Mouse (Mus musculus): ENCODE results near the gene Ticam1. TPM values are rescaled to one million over a fixed set of nuclear protein-coding genes. Genes with fewer than 3 reads are reported as not detected.

Ticam1 gene
- polyA plus RNA-seq, 1 experiment from 2014 or later = 2.2 TPM

DNA sequence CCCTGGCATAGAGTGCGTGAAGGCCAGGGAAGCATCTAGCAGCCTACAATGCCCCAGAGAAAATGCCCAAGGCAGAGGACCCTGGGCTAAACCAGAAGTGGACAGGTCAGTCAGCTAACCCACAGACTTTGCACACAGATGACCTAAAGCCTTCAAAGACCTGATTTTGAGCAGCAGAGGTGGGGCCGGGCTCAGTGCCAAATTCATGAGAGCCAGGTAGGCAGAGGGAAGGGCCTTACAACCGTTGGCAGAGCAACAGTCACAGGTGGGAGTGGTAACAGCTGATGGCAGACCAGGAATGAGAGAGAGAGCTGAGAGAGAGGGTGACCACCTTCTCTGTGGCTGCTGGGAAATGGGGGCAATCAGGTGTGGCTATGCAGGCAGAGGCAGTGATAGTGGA is 3.9 kb downstream of the Ticam1 start:
- no peak overlapping the region for H3K9ac ChIP-seq (ENCODE audit: low read length)
- 79% methylated on average over 3 of the region's 3 CpGs for WGBS
- H3K9me3 ChIP-seq (replicated peaks; ENCODE audit: control insufficient read depth, low read length) = no peaks in the 10 kb centered on the region
- H3K36me3 ChIP-seq (ENCODE audit: control insufficient read depth, insufficient read depth, low read length) = no peaks in the 10 kb centered on the region
- no peak for ATAC-seq
- H3K27ac ChIP-seq (ENCODE audit: low read depth, low read length) = no peak overlapping the region
- H3K4me1 ChIP-seq (ENCODE audit: control insufficient read depth, insufficient read depth, low read length) = no peaks in the 10 kb centered on the region; the same call in 1 of the 2 replicates
- no peaks in the 10 kb centered on the region for H3K27me3 ChIP-seq (replicated peaks; ENCODE audit: control insufficient read depth, insufficient read depth, low read length)
- no peak for DNase-seq (ENCODE audit: low spot score)
- no peak overlapping the region for H3K4me2 ChIP-seq (ENCODE audit: low read length)
- no peak overlapping the region for H3K4me3 ChIP-seq (ENCODE audit: low read depth, low read length)

DNA sequence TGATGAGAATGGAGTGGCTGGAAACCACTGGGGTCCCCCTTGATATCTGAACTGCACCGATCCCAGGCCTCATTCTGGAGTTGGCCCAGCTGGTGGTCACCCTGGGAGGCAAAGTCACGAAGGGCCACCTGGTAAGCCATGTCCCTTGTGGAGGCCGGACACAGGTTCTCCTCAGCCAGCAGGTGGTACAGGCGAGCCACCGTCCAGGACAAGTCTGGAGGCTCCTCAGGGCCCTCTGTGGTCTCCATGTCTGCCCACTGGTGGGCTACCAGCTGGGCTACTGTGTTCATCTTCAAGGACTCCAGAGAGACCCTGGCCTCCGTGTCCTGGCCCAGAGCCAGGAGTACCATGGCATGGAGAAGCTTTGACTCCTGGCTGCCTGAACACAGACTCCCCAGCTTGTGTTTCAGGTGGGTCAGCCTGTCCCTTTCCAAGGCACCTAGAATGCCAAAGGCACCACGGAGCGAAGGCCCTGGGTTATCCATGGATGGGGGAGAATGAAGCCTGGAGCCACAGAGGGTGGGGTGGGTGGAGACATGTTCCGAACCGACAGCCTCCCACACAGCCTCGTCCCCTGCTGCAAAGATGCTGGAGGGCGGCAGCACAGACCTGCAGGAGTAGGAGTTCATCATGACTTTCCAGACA is 4.9 kb downstream of the Ticam1 start:
- H3K4me3 ChIP-seq (ENCODE audit: low read depth, low read length) = no peak overlapping the region

DNA sequence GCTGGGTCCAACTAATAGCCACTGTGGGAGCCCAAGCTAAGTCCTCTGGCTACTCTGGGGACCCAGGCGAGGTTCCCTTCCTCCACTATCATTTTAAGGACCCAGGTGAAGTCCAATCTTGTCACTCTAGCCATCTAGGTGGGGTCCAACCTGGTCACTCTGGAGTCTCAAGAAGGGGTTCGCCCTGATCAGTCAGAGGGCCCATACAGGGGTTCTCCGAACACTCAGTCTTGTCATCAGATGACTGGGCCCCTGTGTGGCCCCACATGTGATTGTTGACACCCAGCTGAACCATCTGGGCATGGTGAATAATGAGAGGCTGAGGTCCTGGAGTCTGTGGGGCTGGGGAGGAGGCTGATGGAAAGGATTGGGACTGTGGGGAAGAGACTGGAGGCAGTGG is 6.8 kb downstream of the Ticam1 start:
- H3K36me3 ChIP-seq (ENCODE audit: control insufficient read depth, insufficient read depth, low read length) = peaks cover 7% of the 10 kb centered on the region; the same call in 1 of the 2 replicates
- ATAC-seq = peak; percentile 14; the same call in 1 of the 2 replicates
- H3K27ac ChIP-seq (ENCODE audit: low read depth, low read length) = no peak overlapping the region
- H3K4me2 ChIP-seq (ENCODE audit: low read length) = peak overlapping the region; percentile 42
- H3K27me3 ChIP-seq (replicated peaks; ENCODE audit: control insufficient read depth, insufficient read depth, low read length) = no peaks in the 10 kb centered on the region
- no peaks in the 10 kb centered on the region for H3K4me1 ChIP-seq (ENCODE audit: control insufficient read depth, insufficient read depth, low read length)
- DNase-seq (ENCODE audit: low spot score) = no peak
- no peaks in the 10 kb centered on the region for H3K9me3 ChIP-seq (replicated peaks; ENCODE audit: control insufficient read depth, low read length)
- WGBS = 74% methylated on average over 3 of the region's 3 CpGs
- peak overlapping the region; percentile 21; the same call in 1 of the 2 replicates for H3K4me3 ChIP-seq (ENCODE audit: low read depth, low read length)
- peak overlapping the region; percentile 5; the same call in 1 of the 2 replicates for H3K9ac ChIP-seq (ENCODE audit: low read length)

More for the DNA sequence above, 4.9 kb downstream of the Ticam1 start:
- WGBS = 89% methylated on average over 12 of the region's 12 CpGs
- Histone ChIP-seq H3K4me2 (ENCODE audit: low read length) (no peak overlapping the region), H3K27me3 (replicated peaks; ENCODE audit: control insufficient read depth, insufficient read depth, low read length) (no peaks in the 10 kb centered on the region), H3K27ac (ENCODE audit: low read depth, low read length) (no peak overlapping the region), H3K9me3 (replicated peaks; ENCODE audit: control insufficient read depth, low read length) (no peaks in the 10 kb centered on the region), H3K4me1 (ENCODE audit: control insufficient read depth, insufficient read depth, low read length) (no peaks in the 10 kb centered on the region), H3K36me3 (ENCODE audit: control insufficient read depth, insufficient read depth, low read length) (no peaks in the 10 kb centered on the region), H3K9ac (ENCODE audit: low read length) (no peak overlapping the region)
- ATAC-seq = no peak
- DNase-seq (ENCODE audit: low spot score) = no peak

DNA sequence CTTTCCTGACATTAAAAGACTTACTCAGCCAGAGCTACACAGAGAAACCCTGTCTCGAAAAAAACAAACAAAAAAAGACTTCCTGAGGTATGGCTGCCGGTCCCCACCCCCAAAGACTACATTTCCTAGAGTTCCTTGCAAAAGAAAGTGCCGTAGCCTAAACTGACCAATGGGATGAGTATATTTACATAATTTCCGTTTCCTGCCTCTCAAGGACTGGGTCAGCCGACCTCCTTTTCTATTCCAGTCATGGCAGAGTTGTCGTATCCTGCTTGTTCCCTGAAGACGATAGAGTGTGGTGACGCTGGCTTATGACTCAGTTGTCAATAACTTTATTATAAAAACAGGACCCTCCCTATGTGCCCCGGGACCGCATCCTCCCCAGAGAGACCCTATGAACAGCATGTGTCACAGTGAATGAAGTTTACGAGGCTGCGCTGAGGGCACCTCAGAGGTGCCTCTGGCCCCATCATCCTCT is 7.4 kb downstream of the Ticam1 start:
- 23% methylated on average over 12 of the region's 12 CpGs for WGBS
- H3K9me3 ChIP-seq (replicated peaks; ENCODE audit: control insufficient read depth, low read length) = no peaks in the 10 kb centered on the region
- DNase-seq (ENCODE audit: low spot score) (peak; percentile 93), ATAC-seq (peak; percentile 87)
- peak overlapping the region; percentile 21 for H3K4me3 ChIP-seq (ENCODE audit: low read depth, low read length)
- H3K27ac ChIP-seq (ENCODE audit: low read depth, low read length) = 0 out of 2 replicates have a peak overlapping the region, but pooled peaks have one; percentile 15
- peaks cover 8% of the 10 kb centered on the region; the same call in 1 of the 2 replicates for H3K36me3 ChIP-seq (ENCODE audit: control insufficient read depth, insufficient read depth, low read length)
- no peaks in the 10 kb centered on the region for H3K27me3 ChIP-seq (replicated peaks; ENCODE audit: control insufficient read depth, insufficient read depth, low read length)
- H3K9ac ChIP-seq (ENCODE audit: low read length) = peak overlapping the region; percentile 40
- H3K4me2 ChIP-seq (ENCODE audit: low read length) = peak overlapping the region; percentile 42
- H3K4me1 ChIP-seq (ENCODE audit: control insufficient read depth, insufficient read depth, low read length) = no peaks in the 10 kb centered on the region

DNA sequence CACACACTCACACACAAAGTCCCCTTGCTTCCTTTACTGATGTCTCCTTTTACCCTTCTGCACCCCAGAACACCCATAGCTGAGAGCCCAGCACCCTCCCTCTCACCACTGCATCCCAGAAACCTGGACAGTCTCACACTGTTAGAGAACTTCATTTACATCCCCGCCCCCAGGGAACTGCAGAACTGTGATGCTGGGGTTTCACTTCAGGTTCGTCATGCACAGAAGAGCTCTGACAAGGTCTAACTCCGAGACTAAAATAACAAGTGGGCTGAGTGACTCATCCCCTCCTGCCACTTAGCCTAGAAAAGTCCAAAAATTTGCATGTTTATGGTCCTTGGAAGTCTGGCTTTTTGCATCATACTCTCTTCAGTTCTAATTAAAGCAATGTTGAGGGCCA is 10.3 kb downstream of the Ticam1 start:
- no peak overlapping the region for H3K4me2 ChIP-seq (ENCODE audit: low read length)
- H3K27ac ChIP-seq (ENCODE audit: low read depth, low read length) = no peak overlapping the region
- H3K9ac ChIP-seq (ENCODE audit: low read length) = no peak overlapping the region
- H3K4me3 ChIP-seq (ENCODE audit: low read depth, low read length) = no peak overlapping the region
- DNase-seq (ENCODE audit: low spot score) (no peak), ATAC-seq (no peak)
- H3K27me3 ChIP-seq (replicated peaks; ENCODE audit: control insufficient read depth, insufficient read depth, low read length) = no peaks in the 10 kb centered on the region
- H3K9me3 ChIP-seq (replicated peaks; ENCODE audit: control insufficient read depth, low read length) = no peaks in the 10 kb centered on the region
- WGBS = 63% methylated on average over 3 of the region's 3 CpGs
- H3K36me3 ChIP-seq (ENCODE audit: control insufficient read depth, insufficient read depth, low read length) = peaks cover 29% of the 10 kb centered on the region
- no peaks in the 10 kb centered on the region for H3K4me1 ChIP-seq (ENCODE audit: control insufficient read depth, insufficient read depth, low read length)

DNA sequence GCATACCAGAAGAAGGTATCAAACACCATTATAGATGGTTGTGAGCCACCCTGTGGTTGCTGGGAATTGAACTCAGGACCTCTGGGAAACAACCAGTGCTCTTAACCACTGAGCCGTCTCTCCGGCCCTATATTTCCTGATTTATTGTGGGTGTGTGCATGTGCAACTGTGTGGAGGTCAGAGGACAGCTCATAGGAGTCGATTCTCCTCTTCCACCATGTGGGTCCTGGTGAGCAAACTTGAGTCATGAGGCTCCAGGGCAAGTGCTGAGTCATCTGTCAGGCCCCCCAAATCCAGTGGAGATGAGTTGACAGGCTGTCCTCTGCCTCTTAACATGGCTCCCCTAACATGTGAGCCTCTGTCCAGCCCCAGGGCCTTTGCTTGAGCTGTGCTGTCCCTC is 10.7 kb downstream of the Ticam1 start:
- H3K9ac ChIP-seq (ENCODE audit: low read length) = no peak overlapping the region
- no peak overlapping the region for H3K4me2 ChIP-seq (ENCODE audit: low read length)
- no peak overlapping the region for H3K27ac ChIP-seq (ENCODE audit: low read depth, low read length)
- 91% methylated on average over 3 of the region's 3 CpGs for WGBS
- H3K4me3 ChIP-seq (ENCODE audit: low read depth, low read length) = no peak overlapping the region
- no peaks in the 10 kb centered on the region for H3K9me3 ChIP-seq (replicated peaks; ENCODE audit: control insufficient read depth, low read length)
- ATAC-seq = no peak
- H3K27me3 ChIP-seq (replicated peaks; ENCODE audit: control insufficient read depth, insufficient read depth, low read length) = no peaks in the 10 kb centered on the region
- H3K36me3 ChIP-seq (ENCODE audit: control insufficient read depth, insufficient read depth, low read length) = peaks cover 33% of the 10 kb centered on the region
- no peaks in the 10 kb centered on the region for H3K4me1 ChIP-seq (ENCODE audit: control insufficient read depth, insufficient read depth, low read length)
- no peak for DNase-seq (ENCODE audit: low spot score)

DNA sequence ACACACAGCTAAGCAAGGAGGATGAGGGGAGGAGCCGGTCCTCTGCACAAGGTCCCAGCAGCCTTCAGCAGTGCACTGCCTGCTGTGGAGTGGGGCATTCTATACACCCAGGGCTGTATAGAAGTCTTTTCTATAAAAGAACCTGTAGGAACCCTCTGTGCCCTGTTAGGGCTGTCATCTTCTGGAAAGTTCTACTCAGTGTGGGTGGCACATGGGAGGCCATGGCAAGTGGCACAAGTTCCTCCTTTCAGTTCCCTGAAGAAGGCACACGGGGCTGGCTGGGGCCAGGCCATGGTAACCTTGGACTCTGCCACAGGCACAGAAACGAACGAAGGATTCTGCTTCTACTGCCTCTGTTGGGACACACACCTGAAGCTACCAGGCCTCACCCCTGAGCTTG is 11.6 kb downstream of the Ticam1 start:
- Histone ChIP-seq H3K4me3 (ENCODE audit: low read depth, low read length) (no peak overlapping the region), H3K27me3 (replicated peaks; ENCODE audit: control insufficient read depth, insufficient read depth, low read length) (no peaks in the 10 kb centered on the region), H3K9ac (ENCODE audit: low read length) (no peak overlapping the region), H3K36me3 (ENCODE audit: control insufficient read depth, insufficient read depth, low read length) (peaks cover 41% of the 10 kb centered on the region), H3K4me2 (ENCODE audit: low read length) (no peak overlapping the region), H3K4me1 (ENCODE audit: control insufficient read depth, insufficient read depth, low read length) (no peaks in the 10 kb centered on the region), H3K9me3 (replicated peaks; ENCODE audit: control insufficient read depth, low read length) (no peaks in the 10 kb centered on the region), H3K27ac (ENCODE audit: low read depth, low read length) (no peak overlapping the region)
- DNase-seq (ENCODE audit: low spot score) (no peak), ATAC-seq (no peak)
- 98% methylated on average over 4 of the region's 4 CpGs for WGBS

DNA sequence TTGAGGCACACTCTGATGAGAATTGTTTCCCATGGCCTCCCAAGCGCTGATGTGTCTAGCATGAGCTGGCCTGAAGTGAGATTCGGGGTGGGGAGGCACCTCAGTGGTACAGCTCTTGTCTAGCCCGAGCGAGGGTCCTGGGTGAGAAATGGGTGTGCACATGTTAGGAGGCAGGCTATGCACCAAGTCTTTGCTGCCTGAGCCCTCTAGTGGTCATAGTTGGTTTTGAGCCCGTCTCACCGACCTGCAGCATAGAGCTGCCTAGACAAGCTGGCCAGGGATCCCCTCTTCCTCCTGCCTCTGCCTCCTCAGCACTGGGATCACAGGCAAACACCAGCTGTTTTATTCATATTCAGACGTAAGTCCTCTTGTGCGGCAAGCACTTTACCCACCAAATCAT is 12.6 kb downstream of the Ticam1 start:
- H3K9me3 ChIP-seq (replicated peaks; ENCODE audit: control insufficient read depth, low read length) = no peaks in the 10 kb centered on the region
- no peak overlapping the region for H3K27ac ChIP-seq (ENCODE audit: low read depth, low read length)
- 18% methylated on average over 8 of the region's 8 CpGs for WGBS
- peak; percentile 73; the same call in 1 of the 2 replicates for ATAC-seq
- H3K4me3 ChIP-seq (ENCODE audit: low read depth, low read length) = no peak overlapping the region
- no peak overlapping the region for H3K9ac ChIP-seq (ENCODE audit: low read length)
- H3K4me1 ChIP-seq (ENCODE audit: control insufficient read depth, insufficient read depth, low read length) = no peaks in the 10 kb centered on the region; the same call in 1 of the 2 replicates
- peak; percentile 86 for DNase-seq (ENCODE audit: low spot score)
- H3K4me2 ChIP-seq (ENCODE audit: low read length) = no peak overlapping the region
- no peaks in the 10 kb centered on the region for H3K27me3 ChIP-seq (replicated peaks; ENCODE audit: control insufficient read depth, insufficient read depth, low read length)
- H3K36me3 ChIP-seq (ENCODE audit: control insufficient read depth, insufficient read depth, low read length) = peaks cover 51% of the 10 kb centered on the region

DNA sequence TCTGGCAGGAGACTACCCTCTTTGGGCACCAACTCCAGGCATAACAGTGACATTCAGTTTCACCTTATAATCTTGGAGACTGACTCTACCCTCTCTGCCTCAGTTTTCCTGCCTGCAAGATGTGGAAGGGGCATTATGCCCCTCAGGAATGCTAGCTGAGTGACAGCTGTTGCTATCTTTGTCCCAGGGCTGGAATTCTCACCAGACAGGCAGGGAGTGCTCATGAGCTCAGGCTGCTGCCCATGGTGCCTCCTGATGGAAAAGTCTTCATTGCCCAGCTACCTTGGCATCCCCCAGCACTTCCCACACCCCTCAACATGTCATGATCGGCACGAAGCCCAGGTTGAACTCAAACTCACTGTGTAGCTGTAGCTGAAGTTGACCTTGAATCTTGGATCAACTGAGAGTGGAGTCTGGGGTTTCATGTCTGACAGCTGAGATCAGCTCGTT is 13.9 kb downstream of the Ticam1 start:
- Histone ChIP-seq H3K4me2 (ENCODE audit: low read length) (no peak overlapping the region), H3K36me3 (ENCODE audit: control insufficient read depth, insufficient read depth, low read length) (peaks cover 63% of the 10 kb centered on the region), H3K9ac (ENCODE audit: low read length) (no peak overlapping the region), H3K27ac (ENCODE audit: low read depth, low read length) (no peak overlapping the region), H3K9me3 (replicated peaks; ENCODE audit: control insufficient read depth, low read length) (no peaks in the 10 kb centered on the region), H3K4me3 (ENCODE audit: low read depth, low read length) (no peak overlapping the region), H3K27me3 (replicated peaks; ENCODE audit: control insufficient read depth, insufficient read depth, low read length) (no peaks in the 10 kb centered on the region), H3K4me1 (ENCODE audit: control insufficient read depth, insufficient read depth, low read length) (peaks cover under 1% of the 10 kb centered on the region)
- WGBS = 90% methylated on average over 3 of the region's 3 CpGs
- ATAC-seq (no peak), DNase-seq (ENCODE audit: low spot score) (no peak)

All from forebrain, embryonic 14.5 days (tissue).